Mouse (Mus musculus): ENCODE measurements at regions not wholly inside any gene's neighbourhood (a gene's known extent, or its start where the extent isn't known, plus 50 kb on each side); places are given as distances from the start of the nearest gene placed in this dataset.

GRCm38 (mm10) chr3:144378524-144379225 is 173.7 kb upstream of the Lmo4 start:
- ATAC-seq: no peak

- ATAC-seq: no peak
Measured at GRCm38 (mm10) chr3:144377626-144378523, 172.9 kb upstream of the Lmo4 start.

GRCm38 (mm10) chr3:144376463-144377402 is 171.7 kb upstream of the Lmo4 start:
- no peak for ATAC-seq

DNA sequence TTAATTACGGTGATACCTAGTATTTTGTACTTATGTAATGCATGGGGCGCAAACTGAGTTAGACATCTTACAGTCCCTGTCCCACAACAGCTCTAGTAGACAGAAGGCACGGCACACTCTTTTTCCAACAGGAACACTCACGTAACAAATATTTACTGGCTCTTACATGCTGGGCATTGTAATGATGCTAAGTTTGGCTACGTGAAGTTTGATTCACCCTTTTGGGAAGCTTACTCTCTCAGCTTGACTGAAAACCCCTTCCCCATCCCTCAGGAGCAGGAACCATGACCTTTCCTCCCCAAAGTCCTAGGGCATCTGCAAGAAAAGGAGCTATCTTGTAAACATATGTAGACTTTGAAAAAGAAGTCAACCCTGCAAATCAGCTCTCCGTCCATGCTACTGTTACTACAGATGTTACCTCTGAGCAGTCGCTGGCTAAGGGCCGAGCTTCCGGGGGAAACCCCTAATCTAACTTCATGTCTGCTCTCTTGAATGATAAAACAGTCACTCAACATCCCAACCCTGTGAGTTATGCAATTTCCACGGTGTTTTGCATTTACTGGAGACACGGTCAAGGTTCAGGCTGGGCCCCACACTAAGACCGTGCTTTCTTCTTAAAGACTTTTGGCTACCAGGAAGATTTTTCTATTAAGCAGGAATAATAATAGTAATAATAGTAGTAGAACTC is 170.8 kb upstream of the Lmo4 start:
- peak; percentile 17 for ATAC-seq

DNA sequence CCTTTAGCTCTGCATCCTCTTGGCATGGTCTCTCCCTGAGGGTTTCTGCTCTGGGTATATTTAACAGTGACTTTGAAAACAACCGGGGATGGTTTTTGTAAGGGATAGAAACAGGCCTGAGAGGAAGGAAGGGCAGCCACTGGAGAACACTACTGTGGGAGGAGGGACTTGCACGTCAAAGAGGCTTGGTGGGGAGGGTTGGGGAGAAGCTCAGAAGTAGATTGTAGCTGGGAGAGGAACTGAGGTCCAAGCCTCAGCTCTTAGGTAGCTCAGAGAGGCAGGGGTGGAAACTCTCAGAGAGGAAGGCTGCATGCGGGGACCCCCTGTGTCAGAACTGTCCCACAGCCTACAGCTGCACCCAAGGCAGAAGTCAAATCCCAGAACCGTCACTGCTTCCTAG is 163.3 kb upstream of the Lmo4 start:
- no peak for ATAC-seq

DNA sequence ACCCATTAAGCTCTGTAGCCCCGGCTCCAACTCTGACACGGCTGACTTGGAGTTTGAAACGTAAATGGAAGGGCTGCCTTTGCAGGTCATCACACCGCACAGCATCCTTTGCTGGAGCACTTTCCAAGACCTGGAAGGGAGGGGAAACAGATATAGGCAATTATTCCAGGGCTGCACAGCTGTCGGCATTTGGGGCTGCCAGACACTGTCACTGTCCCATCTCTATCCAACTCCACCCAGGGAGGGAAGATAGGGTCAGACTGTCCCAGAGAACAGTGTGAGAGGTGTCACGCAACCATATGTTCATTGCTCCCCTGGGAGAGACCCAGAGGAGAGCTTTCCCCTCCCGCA is 162.7 kb upstream of the Lmo4 start:
- no peak for ATAC-seq

GRCm38 (mm10) chr3:144366976-144367765 is 162.2 kb upstream of the Lmo4 start:
- no peak for ATAC-seq

DNA sequence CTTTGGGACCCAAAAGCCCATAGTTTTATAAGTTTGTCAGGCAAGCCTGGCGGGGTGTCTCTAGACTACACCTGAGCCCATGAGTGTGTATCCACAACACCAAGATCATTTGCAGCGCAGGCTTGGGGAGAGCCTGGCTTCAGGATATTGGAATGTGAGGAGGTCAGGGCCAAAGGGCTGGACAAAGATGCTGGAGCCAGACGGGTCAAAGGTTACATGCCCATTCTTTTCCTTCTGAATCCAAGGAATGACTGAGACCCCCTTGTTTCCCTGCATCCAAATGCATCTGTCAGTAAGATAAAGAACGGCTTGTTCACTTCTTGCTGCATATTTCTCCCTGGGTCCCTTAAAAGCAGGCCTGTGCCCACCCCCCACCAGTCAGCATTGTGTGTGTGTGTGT is 160.9 kb upstream of the Lmo4 start:
- ATAC-seq: no peak

- ATAC-seq: peak; percentile 28
Measured at GRCm38 (mm10) chr3:144362472-144362871, 157.5 kb upstream of the Lmo4 start.

- ATAC-seq: no peak
Measured at GRCm38 (mm10) chr3:144361203-144361978, 156.4 kb upstream of the Lmo4 start.

GRCm38 (mm10) chr3:144356948-144357295 is 151.9 kb upstream of the Lmo4 start:
- no peak for ATAC-seq

DNA sequence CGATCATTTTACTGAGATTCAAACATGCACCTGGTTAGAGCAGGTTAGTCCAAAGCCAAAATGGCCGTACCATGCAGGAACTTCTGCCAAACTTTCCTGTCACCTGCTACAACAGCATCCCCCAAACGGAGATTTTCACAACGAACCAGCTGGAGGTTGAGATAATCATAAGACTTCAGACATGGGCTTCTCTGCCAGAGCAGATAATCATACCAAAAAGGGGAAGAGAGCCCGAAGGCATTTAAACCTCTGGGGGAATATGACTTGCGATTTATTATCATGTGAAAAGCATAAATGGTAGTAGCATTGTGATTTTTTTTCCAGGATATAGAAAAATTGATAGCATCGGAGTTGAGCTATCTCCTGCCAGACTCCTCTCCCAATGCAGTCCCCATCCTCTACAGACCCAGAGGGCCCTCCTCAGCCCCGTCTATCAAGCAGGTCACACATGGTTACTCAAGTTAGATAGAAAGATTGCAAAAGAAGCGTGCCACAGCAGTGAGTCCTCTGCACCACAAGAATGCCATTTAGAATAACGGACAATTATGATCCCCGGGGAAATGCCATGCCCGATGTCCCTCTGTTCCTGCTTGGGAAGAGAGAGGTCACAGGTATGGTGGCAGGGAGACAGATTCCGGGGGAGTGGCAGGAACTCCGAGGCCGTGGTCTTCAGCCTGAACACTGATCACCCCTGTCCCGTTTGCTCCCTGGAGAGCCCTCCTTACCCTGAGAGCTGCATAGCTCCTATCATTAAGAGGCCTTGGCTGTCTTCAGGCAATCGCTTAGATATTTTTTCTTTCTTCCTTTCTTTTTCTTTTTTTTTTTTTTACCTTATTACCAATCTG is 151.3 kb upstream of the Lmo4 start:
- ATAC-seq: no peak

GRCm38 (mm10) chr3:144352559-144352958 is 147.5 kb upstream of the Lmo4 start:
- ATAC-seq: no peak

DNA sequence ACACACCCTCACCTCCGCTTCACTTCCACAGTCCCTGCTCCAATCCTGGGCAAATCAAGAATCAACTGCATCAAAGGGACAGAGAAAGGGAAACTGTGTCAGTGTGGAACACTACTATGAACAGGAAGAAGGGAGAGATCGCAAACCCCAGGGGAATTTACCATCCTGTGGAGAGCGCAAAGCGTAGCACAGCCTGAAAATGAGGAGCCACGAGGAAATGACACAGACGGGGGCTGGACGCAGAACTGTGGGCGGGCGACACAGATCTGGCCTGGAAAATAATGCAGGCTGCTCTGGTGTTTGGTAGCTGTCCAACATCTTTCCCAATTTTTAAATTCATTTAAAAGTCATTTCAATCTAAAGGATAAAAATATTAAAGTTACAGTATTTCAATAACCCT is 143.4 kb upstream of the Lmo4 start:
- ATAC-seq: no peak

DNA sequence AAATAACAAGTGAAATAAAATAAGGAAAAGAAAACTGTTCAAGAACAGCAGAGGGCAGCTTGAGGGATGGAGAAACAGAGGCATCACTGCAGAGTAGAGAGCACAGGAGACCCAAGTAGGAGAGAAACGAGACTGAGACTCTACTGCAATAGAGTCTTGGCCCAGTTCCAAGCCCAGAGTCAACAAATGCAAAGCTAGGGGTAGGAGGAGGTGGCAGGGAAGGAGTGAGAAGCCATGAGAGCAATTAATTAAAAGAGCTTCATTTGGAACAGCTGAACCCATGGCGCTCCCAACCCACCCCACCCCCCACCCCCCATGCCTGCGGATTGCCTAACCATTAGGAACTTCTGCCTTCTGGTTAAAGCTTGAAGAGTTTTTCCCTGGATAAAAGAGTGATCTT is 130.2 kb upstream of the Lmo4 start:
- no peak for ATAC-seq

DNA sequence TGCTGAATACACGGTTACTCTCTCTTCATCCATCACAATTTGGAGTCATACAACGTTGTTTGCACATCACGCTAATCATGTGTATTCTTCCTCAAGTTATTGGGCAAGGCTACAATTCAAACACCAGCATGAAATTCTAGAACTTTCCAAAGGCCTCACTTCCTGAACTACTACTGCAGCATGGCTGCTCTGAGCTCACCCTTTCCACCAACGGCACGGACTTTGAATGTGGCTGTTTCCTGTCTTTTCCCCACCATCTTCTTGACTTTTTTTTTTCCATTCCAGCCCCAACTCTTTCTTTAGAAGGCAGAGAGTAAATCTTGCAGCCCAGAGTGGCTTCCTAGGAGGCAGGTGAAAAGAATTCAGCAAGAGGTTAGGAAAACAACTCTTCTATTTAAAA is 129.2 kb upstream of the Lmo4 start:
- ATAC-seq: no peak

DNA sequence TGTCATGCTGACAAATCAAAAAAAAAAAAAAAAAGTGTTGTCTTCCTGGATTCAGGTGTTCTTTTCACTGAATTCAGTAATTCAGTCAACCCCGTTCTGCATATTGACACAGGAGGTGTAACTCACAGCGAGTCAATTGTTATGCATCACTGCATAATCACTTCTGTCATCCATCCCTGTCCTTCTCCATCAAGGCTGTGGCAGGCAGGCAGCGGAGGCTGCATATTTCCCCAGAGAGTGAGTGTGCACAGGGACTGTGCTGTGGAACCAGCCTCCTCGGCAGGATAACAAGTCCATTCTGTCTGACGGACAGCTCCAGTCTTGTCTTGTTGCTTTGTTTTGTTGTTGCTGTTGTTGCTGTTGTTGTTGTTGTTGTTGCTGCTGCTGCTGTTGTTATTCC is 127.3 kb upstream of the Lmo4 start:
- no peak for ATAC-seq

DNA sequence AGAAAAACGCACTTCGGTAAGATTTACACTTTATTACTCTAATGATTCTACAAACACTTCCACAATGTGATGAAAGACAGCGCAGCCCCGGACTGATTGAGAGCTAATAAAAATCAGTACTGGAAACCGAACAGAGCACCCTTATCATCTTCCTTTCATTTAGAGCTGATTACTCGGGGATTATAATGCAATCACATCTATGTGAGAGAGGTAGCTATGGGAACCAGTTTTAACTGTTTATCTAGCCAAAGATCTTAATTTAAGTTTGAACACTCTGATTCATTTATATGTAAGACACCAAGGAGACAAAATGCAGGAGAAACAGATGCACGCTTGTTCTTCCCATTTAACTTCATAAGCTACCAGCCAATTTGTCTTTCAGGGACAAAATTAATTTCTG is 124.1 kb upstream of the Lmo4 start:
- ATAC-seq: no peak

DNA sequence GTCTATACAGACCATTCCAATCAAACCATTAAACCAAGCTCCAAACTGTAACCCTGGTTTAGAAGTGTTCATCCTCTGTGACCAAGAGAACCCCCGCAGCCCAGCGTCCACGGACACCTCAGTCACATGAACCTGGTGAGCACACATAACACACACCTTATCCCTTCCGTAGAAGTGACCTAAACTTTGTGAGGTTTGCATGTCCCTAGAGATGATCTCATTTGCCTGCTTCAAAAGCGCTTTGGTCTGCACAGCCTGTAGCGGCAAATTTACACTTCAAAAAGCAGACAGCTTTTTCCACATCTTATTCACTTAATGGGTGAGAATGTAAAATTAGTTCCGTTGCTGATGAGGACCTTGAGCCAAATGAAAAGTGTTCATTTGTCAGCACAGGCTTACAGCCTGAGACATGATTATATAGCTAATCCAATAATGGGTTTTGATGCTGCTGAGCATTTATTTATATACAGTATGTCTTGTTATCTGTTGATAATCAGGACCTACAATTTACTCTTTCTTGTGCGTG is 122.3 kb upstream of the Lmo4 start:
- ATAC-seq: no peak

- ATAC-seq: no peak
Measured at GRCm38 (mm10) chr3:144324974-144325373, 120.0 kb upstream of the Lmo4 start.

Data from activated CD4-positive, CD25-positive, alpha-beta regulatory T cell, adult 4 months (primary cell).